In the genomic region with DNA sequence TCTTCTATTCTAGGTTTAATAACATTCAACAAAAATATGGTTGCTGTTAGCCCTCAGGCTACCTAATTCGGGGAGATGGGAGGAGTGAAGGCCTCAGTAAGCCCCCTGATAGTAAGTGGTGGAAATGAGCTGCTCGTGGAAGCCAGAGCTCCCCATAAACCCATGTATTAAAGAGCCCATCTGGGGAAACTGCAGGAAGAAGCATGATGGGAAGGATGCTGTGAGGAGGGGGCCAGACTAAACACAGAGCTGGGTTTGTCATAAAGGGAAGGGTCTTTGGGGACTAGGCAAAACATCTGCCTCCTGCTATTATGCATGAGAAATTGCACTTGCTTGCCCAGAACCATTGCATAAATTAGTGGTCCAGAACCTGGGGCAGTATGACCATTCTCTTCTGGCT, we compare ENCODE assay signal across 19 mouse cellular contexts.
"Had no signal": no experiment of that assay in that cellular context is flagged by ENCODE, and none has a peak within 500 bp of the region (broad histone marks: within the 10 kb centered on the region; RNA-seq: fewer than 3 reads in every experiment).

No protein-coding gene starts in this region.

- H3K9me3 ChIP-seq: liver, embryonic 12.5 days; liver, embryonic 15.5 days; lung, embryonic 15.5 days; megakaryocyte, embryonic 14.5 days; midbrain, embryonic 10.5 days had no signal

- ATAC-seq: inflammation-experienced regulatory T-cells, adult 6 months; intestine, embryonic 16.5 days; liver, embryonic 12.5 days had no signal

- H3K4me1 ChIP-seq: liver, embryonic 12.5 days; liver, embryonic 15.5 days; lung, embryonic 15.5 days; megakaryocyte, embryonic 14.5 days had no signal

- H3K27ac ChIP-seq: layer of hippocampus, adult 2 months; liver, embryonic 12.5 days; liver, embryonic 15.5 days; lung, embryonic 15.5 days had no signal

- H3K36me3 ChIP-seq: liver, embryonic 12.5 days; liver, embryonic 15.5 days; lung, embryonic 15.5 days; midbrain, embryonic 10.5 days had no signal

- H3K9ac ChIP-seq: liver, embryonic 12.5 days; liver, embryonic 15.5 days; lung, embryonic 15.5 days had no signal

- DNase-seq: kidney, adult 18-20 months; kidney, adult 9 months; kidney, postnatal 14 days; layer of hippocampus, adult 9-11 months; liver; lung, adult 18-20 months; lung, postnatal 10 days; lung, postnatal 36 days; thymus, adult 18-20 months; thymus, postnatal 36 days had no signal

- H3K4me2 ChIP-seq: liver, embryonic 12.5 days; liver, embryonic 15.5 days; lung, embryonic 15.5 days had no signal

- H3K27me3 ChIP-seq: liver, embryonic 12.5 days; liver, embryonic 15.5 days; lung, embryonic 15.5 days; megakaryocyte, embryonic 14.5 days had no signal

- H3K4me3 ChIP-seq: layer of hippocampus, adult 2 months; liver, embryonic 12.5 days; liver, embryonic 15.5 days; lung, embryonic 15.5 days; megakaryocyte, embryonic 14.5 days; midbrain, embryonic 10.5 days; myocyte had no signal
